Mouse (Mus musculus): Measurements from ENCODE around the gene AY358078. TPM values are rescaled to one million over a fixed set of nuclear protein-coding genes. Genes with fewer than 3 reads are reported as not detected.

Gene AY358078
- total RNA-seq, 2 experiments from 2014 or later = not detected

Small RNA genes lying within 50 kb of the gene (microRNA-seq; reads per million reads assigned to microRNA genes)
- gene Gm27375 = 0 reads per million in 2 experiments

Other genes with a start within 250 kb of the AY358078 start
- not detected for gene Gm5622, start 247.3 kb upstream of the AY358078 start, total RNA-seq (2021)
- not detected for gene Gm17175, start 226.0 kb upstream of the AY358078 start, total RNA-seq (2021)
- not detected for gene Gm17174, start 207.9 kb upstream of the AY358078 start, total RNA-seq (2021)
- not detected for gene Gm17078, start 188.7 kb upstream of the AY358078 start, total RNA-seq (2021)
- gene Gm4181, start 164.4 kb upstream of the AY358078 start, total RNA-seq (2021) = not detected
- gene Gm17079, start 104.6 kb upstream of the AY358078 start, total RNA-seq (2021) = not detected
- not detected for gene Gm5800, start 82.9 kb upstream of the AY358078 start, total RNA-seq (2021)
- gene Ang4, start 26.5 kb upstream of the AY358078 start, total RNA-seq (2021) = not detected
- not detected for gene Ear6, start 53.7 kb downstream of the AY358078 start, total RNA-seq (2021)
- 10 to 100 TPM; 24.3 to 26.3 TPM for gene Mettl17, start 84.8 kb downstream of the AY358078 start, total RNA-seq (2021)
- under 1 TPM in 1 of 2 experiments, not detected in 1; 0.26 TPM for gene Slc39a2, start 92.8 kb downstream of the AY358078 start, total RNA-seq (2021)
- gene Ndrg2, start 114.1 kb downstream of the AY358078 start, total RNA-seq (2021) = 1,000 to 10,000 TPM; 1,486 to 1,502 TPM
- gene Tppp2, start 118.4 kb downstream of the AY358078 start, total RNA-seq (2021) = not detected
- not detected for gene Rnase13, start 122.7 kb downstream of the AY358078 start, total RNA-seq (2021)
- 10 to 100 TPM; 24.1 to 25.2 TPM for gene Arhgef40, start 184.7 kb downstream of the AY358078 start, total RNA-seq (2021)
- 1 to 10 TPM; 2.9 to 3.2 TPM for gene Tmem253, start 215.6 kb downstream of the AY358078 start, total RNA-seq (2021)
- 10 to 100 TPM; 22.3 to 23.4 TPM for gene Zfp219, start 220.7 kb downstream of the AY358078 start, total RNA-seq (2021)
- gene Olfr221, start 242.4 kb downstream of the AY358078 start, total RNA-seq (2021) = not detected